Mouse (Mus musculus): Measurements from ENCODE around the gene Olfr866. TPM values are rescaled to one million over a fixed set of nuclear protein-coding genes. Genes with fewer than 3 reads are reported as not detected.

The Olfr866 gene
- total RNA-seq (2021): not detected
- long read RNA-seq, experiment 1: 0 reads
- long read RNA-seq, experiment 2: 0 reads

DNA sequence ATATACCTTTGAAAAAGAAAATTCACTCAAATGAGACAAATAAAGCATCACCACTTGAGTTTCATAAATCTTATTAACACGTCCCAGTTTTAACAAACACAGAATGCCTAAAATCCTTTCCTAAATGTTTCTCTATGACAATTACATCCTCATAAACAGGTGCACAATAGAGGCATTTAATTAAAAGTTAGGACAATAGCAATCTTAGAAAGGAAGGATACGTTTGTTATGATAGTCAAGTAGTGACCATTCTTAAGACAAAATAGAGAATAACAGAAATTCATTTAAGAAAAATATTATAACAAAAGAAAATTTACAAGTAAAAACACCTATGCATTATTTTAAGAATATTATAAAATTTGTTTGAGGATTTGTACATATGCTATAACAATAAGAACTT is at the start of gene Olfr866:
Gene Olfr866, minus strand, starts transcription at position 101 of the 400 bp plus-strand sequence.
- no peak for DNase-seq (ENCODE audit: extremely low spot score in 1 of 2, low spot score in 2 of 2)
- no peak within 1 kb of the TSS for H3K4me3 ChIP-seq
- no peak for TF ChIP-seq CTCF (IDR thresholded peaks at IDR 0.05)
- intact Hi-C loops (cut with DNase I): no loop called here
- H3K27ac ChIP-seq: no peak within 1 kb of the TSS

DNA sequence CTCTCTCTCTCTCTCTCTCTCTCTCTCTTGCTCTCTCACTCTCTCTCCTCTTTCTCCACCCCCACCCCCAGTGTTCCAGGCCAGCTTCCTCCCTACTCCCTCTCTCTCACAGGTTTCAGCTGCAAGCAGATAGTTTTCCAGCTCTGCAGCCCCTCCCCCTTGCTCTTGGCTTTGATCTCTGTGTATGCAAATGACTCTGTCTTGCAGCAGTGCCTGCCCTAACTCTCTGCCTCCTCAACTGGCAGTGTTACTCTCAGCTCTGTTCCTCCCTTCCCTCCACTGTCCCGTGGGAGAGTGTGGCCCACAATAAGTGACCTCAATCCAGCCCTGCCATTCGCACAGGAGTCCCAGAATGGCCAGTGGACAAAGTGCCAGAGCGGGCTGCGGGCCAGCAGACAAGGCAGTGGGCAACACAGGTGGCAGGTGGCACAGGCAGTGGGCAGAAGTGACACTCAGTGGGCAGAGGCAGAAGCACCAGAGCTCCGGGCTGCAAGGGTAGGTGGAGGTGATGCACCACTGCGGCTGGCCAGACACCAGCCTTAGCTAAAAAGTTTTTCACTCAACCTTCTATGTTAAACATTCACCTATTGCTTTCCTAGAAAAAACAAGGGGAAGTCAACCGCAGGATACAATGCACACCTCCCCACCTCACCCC is 45.8 kb upstream of the Olfr866 start:
- H3K4me3 ChIP-seq: no peak overlapping the region
- no peak for DNase-seq (ENCODE audit: extremely low spot score in 1 of 2, low spot score in 2 of 2)
- TF ChIP-seq CTCF (IDR thresholded peaks at IDR 0.05): no peak
- H3K27ac ChIP-seq: no peak overlapping the region
- intact Hi-C loops (cut with DNase I): no loop called here

DNA sequence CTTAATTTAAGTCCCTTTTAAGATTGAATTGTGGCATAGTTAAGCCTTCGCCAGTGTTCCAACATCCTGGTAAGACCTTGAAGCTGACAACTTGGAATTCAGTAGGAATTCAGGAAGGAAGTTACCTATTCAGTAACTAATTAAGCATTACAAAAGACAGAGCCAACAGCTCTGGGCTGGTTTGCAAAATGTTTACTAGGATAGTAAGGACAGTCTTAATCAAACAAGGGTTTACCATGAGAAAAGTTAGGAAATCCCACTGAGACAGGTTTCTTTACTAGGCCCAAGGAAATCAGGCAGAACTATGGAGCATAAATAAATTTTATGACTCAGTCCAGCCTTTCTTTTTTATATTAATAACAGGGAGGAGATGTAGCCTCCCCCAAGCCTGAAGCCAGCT is 43.5 kb upstream of the Olfr866 start:
- no peak for DNase-seq (ENCODE audit: extremely low spot score in 1 of 2, low spot score in 2 of 2)
- no peak for TF ChIP-seq CTCF (IDR thresholded peaks at IDR 0.05)
- Histone ChIP-seq H3K4me3 (no peak overlapping the region), H3K27ac (no peak overlapping the region)
- intact Hi-C loops (cut with DNase I): no loop called here

DNA sequence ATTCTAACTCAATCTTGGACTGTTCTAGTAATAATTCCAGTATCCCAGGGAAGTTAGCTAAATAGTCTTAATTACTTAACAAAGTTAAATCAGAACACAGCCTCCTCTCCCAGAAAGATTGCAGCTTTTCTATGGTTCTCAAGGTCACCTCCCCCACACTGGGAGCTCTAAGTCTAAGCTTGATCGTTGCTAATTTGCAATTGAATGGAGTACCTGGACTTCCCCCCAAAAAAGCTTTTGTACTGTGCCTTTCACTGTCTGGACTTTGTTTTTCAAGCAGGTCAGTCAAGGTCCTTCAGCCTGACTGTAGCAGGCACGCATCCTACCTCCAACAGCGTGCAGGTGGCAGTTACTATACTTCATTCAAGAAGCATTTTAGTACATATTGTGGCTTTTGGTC is 42.4 kb upstream of the Olfr866 start:
- TF ChIP-seq CTCF (IDR thresholded peaks at IDR 0.05): no peak
- no peak for DNase-seq (ENCODE audit: extremely low spot score in 1 of 2, low spot score in 2 of 2)
- no peak overlapping the region for H3K4me3 ChIP-seq
- H3K27ac ChIP-seq: no peak overlapping the region
- intact Hi-C loops (cut with DNase I): no loop called here

- intact Hi-C loops (cut with DNase I): no loop called here
- Histone ChIP-seq H3K27ac (no peak within 1 kb of the TSS), H3K4me3 (no peak within 1 kb of the TSS)
- no peak for TF ChIP-seq CTCF (IDR thresholded peaks at IDR 0.05)
- DNase-seq (ENCODE audit: extremely low spot score in 1 of 2, low spot score in 2 of 2): no peak
Measured at GRCm38 (mm10) chr9:20057462-20057861, 29.6 kb upstream of the Olfr866 start, which contains the start of gene Olfr867. Gene Olfr867, minus strand, starts transcription at chr9:20057562.

- Histone ChIP-seq H3K4me3 (no peak overlapping the region), H3K27ac (no peak overlapping the region)
- no peak for DNase-seq (ENCODE audit: extremely low spot score in 1 of 2, low spot score in 2 of 2)
- TF ChIP-seq CTCF (IDR thresholded peaks at IDR 0.05): no peak
- intact Hi-C loops (cut with DNase I): no loop called here
Measured at GRCm38 (mm10) chr9:20047964-20048363, 20.1 kb upstream of the Olfr866 start.

Small RNA genes lying within 50 kb of the gene (microRNA-seq; reads per million reads assigned to microRNA genes)
- gene Gm26231 (0 reads per million in 2 experiments), gene Gm44395 (0 reads per million in 2 experiments)

Other genes starting within 250 kb of the Olfr866 start
- gene Olfr58, start 247.8 kb downstream of the Olfr866 start, total RNA-seq (2021): not detected
- not detected for gene Olfr859, start 223.1 kb downstream of the Olfr866 start, total RNA-seq (2021)
- not detected for gene Olfr860, start 178.3 kb downstream of the Olfr866 start, total RNA-seq (2021)
- gene Olfr862, start 140.0 kb downstream of the Olfr866 start, total RNA-seq (2021): not detected
- not detected for gene Olfr77, start 111.2 kb downstream of the Olfr866 start, total RNA-seq (2021)
- not detected for gene Olfr867, start 29.5 kb upstream of the Olfr866 start, total RNA-seq (2021)
- not detected for gene Olfr868, start 70.6 kb upstream of the Olfr866 start, total RNA-seq (2021)
- not detected for gene Olfr869, start 101.0 kb upstream of the Olfr866 start, total RNA-seq (2021)
- gene Olfr870, start 146.0 kb upstream of the Olfr866 start, total RNA-seq (2021): not detected
- gene Olfr871, start 184.2 kb upstream of the Olfr866 start, total RNA-seq (2021): not detected
- gene Olfr872, start 209.1 kb upstream of the Olfr866 start, total RNA-seq (2021): not detected